Mouse (Mus musculus) lung, postnatal 0 days (tissue): Measurements from ENCODE around the gene Adat1. TPM values are rescaled to one million over a fixed set of nuclear protein-coding genes. Genes with fewer than 3 reads are reported as not detected.
"Not testable (repeated sequence)": the region's sequence is repeated elsewhere in the genome, so short reads cannot be mapped to it uniquely, and the experiment has no call there.

ENCODE experiments used
- ATAC-seq: fragments of 200-750 bp; cut with Nextera tagmentation; 2 replicates; pipeline ENCODE4 v1.8.0; 2017; ENCODE audit warnings: moderate library complexity
- DNase-seq: peaks from one replicate; pipeline ENCODE4 v3.0.0-alpha.2; 2016; ENCODE audit warnings: low spot score
- H3K27ac ChIP-seq: fragments of 300-500 bp; sonication (generic); 2 replicates; pipeline ENCODE4 v1.5.1; 2014; ENCODE audit warnings: antibody characterized with exemption, mild to moderate bottlenecking, low read length, mixed read lengths
- H3K27me3 ChIP-seq: fragments of 300-500 bp; sonication (generic); replicated peaks from 2 replicates; pipeline ENCODE4 v1.6.1; 2014; ENCODE audit warnings: low read length, mixed read lengths; ENCODE audit not compliant: insufficient read depth
- H3K36me3 ChIP-seq: fragments of 300-500 bp; sonication (generic); 2 replicates; pipeline ENCODE4 v1.6.1; 2014; ENCODE audit warnings: low read length, mixed read lengths; ENCODE audit not compliant: insufficient read depth
- H3K4me1 ChIP-seq: fragments of 300-500 bp; sonication (generic); 2 replicates; pipeline ENCODE4 v1.6.1; 2014; ENCODE audit warnings: antibody characterized with exemption, low read depth, low read length, mixed read lengths; ENCODE audit not compliant: insufficient read depth
- H3K4me2 ChIP-seq: fragments of 300-500 bp; sonication (generic); replicated peaks from 2 replicates; pipeline ENCODE4 v1.6.1; 2014; ENCODE audit warnings: low read depth, mild to moderate bottlenecking, low read length, moderate library complexity, mixed read lengths
- H3K4me3 ChIP-seq: fragments of 300-500 bp; sonication (generic); 2 replicates; pipeline ENCODE4 v1.5.1; 2014; ENCODE audit warnings: low read depth, low read length
- H3K9ac ChIP-seq: fragments of 300-500 bp; sonication (generic); replicated peaks from 2 replicates; pipeline ENCODE4 v1.6.1; 2014; ENCODE audit warnings: low read depth, mild to moderate bottlenecking
- H3K9me3 ChIP-seq: fragments of 300-500 bp; sonication (generic); 2 replicates; pipeline ENCODE4 v1.6.1; 2016; ENCODE audit warnings: low read length, mixed read lengths
- CTCF ChIP-seq: IDR thresholded peaks from 2 replicates; pipeline ENCODE4 v1.5.1; 2016; ENCODE audit warnings: antibody characterized with exemption, mild to moderate bottlenecking
- EP300 ChIP-seq: IDR thresholded peaks from 2 replicates; pipeline ENCODE4 v1.6.1; 2016; ENCODE audit warnings: antibody characterized with exemption, mild to moderate bottlenecking, control low read depth
- WGBS: fragments of 180-500 bp; shearing (Covaris S2); extraction: QIAGEN DNeasy Blood & Tissue Kit; methylation state at CpG from one replicate; pipeline ENCODE4 v1.1.7; 2014; 5-methylcytosine and 5-hydroxymethylcytosine counted together
- polyA plus RNA-seq: library from polyadenylated mRNA; unstranded; fragments of >200 nt; fragmentation: Nextera tagmentation; extraction: Ambion mirVana; gene quantifications from 2 replicates; pipeline ENCODE4 v1.2.1, GENCODE M21; 2015

The Adat1 gene
- polyA plus RNA-seq, 1 experiment from 2014 or later, result 2.4 TPM

- TF ChIP-seq CTCF (no peak), EP300 (no peak)
- 3% methylated on average over 10 of the region's 10 CpGs for WGBS
- peak; percentile 78 for ATAC-seq
Observed at GRCm38 (mm10) chr8:111939516-111940142, 52.5 kb downstream of the Adat1 start.

DNA sequence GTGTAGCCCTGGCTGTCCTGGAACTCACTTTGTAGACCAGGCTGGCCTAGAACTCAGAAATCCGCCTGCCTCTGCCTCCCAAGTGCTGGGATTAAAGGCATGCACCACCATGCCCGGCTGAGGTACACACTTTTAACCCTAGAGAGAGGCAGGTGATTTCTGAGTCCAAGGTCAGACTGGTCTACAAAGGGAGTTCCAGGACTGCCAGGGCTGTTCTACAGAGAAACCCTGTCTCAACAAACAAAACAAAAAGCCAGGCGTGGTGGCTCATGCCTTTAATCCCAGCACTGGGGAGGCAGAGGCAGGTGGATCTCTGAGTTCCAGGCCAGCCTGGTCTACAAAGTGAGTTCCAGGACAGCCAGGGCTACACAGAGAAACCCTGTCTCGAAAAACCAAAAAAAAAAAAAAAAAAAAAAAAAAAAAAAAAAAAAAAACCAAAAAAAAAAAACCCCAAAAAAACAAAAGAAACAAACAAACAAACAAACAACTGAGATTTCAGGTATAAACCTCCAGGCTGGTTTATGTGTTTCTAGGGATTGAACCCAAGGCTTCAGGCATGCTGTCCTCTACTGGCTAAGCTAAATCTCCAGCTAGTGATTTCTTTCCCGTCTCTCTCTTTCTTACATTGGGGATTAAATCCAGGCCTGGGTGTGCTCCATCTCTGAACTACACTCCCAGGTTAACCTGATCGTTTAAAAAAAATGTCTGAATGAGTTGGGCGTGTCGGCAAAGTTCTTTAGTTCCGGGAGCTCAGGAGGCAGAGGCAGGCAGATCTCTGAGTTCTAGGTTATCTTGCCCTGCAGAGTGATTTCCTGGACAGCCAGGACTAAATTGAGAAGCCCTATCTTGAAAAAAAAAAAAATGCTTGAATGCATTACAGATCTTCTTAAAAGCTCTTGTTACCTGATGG lies 53.8 kb downstream of the Adat1 start:
- not testable (repeated sequence) for H3K36me3 ChIP-seq, H3K9me3 ChIP-seq, ATAC-seq, DNase-seq, H3K27me3 ChIP-seq, H3K4me3 ChIP-seq, H3K27ac ChIP-seq, H3K4me2 ChIP-seq, H3K9ac ChIP-seq
- H3K4me1 ChIP-seq, result peaks cover 16% of the 10 kb centered on the region; the same call in 1 of the 2 replicates
- 86% methylated on average over 8 of the region's 9 CpGs for WGBS

More at GRCm38 (mm10) chr8:111939516-111940142, 52.5 kb downstream of the Adat1 start:
- Histone ChIP-seq H3K4me3 (peak overlapping the region; percentile 86), H3K4me1 (peaks cover 15% of the 10 kb centered on the region; the same call in 1 of the 2 replicates), H3K4me2 (peak overlapping the region; percentile 81), H3K36me3 (no peaks in the 10 kb centered on the region), H3K27me3 (no peaks in the 10 kb centered on the region), H3K9me3 (no peaks in the 10 kb centered on the region), H3K9ac (0 out of 2 replicates have a peak overlapping the region, but pooled peaks have one; percentile 3), H3K27ac (peak overlapping the region; percentile 84)
- peak; percentile 86 for DNase-seq

DNA sequence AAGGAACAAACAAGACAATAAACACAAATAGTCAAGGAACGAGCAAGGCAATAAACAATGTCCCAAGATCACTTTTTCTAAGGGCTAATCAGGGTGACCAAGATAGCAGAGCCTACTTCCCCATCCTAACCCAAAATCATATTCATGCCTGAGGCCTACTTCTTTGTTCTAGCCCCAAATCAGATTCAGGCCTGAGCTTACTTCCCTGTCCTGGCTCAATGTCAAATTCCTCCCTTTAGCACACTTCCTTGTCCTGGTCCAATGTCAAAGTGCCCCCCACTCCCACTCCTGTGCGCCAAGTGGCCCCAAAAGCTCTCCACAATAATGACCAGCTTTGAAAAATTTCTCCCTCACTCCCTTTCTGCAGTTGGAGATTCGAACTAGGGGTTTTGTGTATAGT lies 54.9 kb downstream of the Adat1 start:
- H3K9me3 ChIP-seq, result no peaks in the 10 kb centered on the region
- no peaks in the 10 kb centered on the region for H3K36me3 ChIP-seq
- H3K9ac ChIP-seq, result no peak overlapping the region
- no peaks in the 10 kb centered on the region for H3K27me3 ChIP-seq
- WGBS, result 57% methylated on average over 3 of the region's 3 CpGs
- no peak for DNase-seq
- no peak for ATAC-seq
- TF ChIP-seq CTCF, result no peak
- no peak for TF ChIP-seq EP300
- H3K4me1 ChIP-seq, result peaks cover 20% of the 10 kb centered on the region; the same call in 1 of the 2 replicates
- no peak overlapping the region for H3K4me3 ChIP-seq
- no peak overlapping the region for H3K27ac ChIP-seq
- no peak overlapping the region for H3K4me2 ChIP-seq

GRCm38 (mm10) chr8:111934201-111934600 lies 57.9 kb downstream of the Adat1 start:
- H3K4me2 ChIP-seq, result no peak overlapping the region
- DNase-seq, result no peak
- no peak overlapping the region for H3K4me3 ChIP-seq
- H3K27ac ChIP-seq, result no peak overlapping the region
- H3K9me3 ChIP-seq, result no peaks in the 10 kb centered on the region
- WGBS, result 80% methylated on average over 2 of the region's 2 CpGs
- H3K27me3 ChIP-seq, result no peaks in the 10 kb centered on the region
- peaks cover 5% of the 10 kb centered on the region; the same call in 1 of the 2 replicates for H3K4me1 ChIP-seq
- H3K9ac ChIP-seq, result no peak overlapping the region
- no peak for ATAC-seq
- no peaks in the 10 kb centered on the region for H3K36me3 ChIP-seq
- no peak for TF ChIP-seq CTCF
- TF ChIP-seq EP300, result no peak

GRCm38 (mm10) chr8:111933348-111934076 lies 58.6 kb downstream of the Adat1 start, which contains the start of gene Tmem231:
Tmem231 (minus strand) TSS chr8:111933881.
- peaks cover 5% of the 10 kb centered on the region; the same call in 1 of the 2 replicates for H3K4me1 ChIP-seq
- WGBS, result under 1% methylated on average over 53 of the region's 53 CpGs
- no peaks in the 10 kb centered on the region for H3K9me3 ChIP-seq
- peak within 1 kb of the TSS; percentile 57 for H3K4me3 ChIP-seq
- H3K27me3 ChIP-seq, result no peaks in the 10 kb centered on the region
- H3K36me3 ChIP-seq, result no peaks in the 10 kb centered on the region
- H3K9ac ChIP-seq, result 0 out of 2 replicates have a peak within 1 kb of the TSS, but pooled peaks have one; percentile 34
- peak within 1 kb of the TSS; percentile 95 for H3K4me2 ChIP-seq
- peak; percentile 97 for DNase-seq
- TF ChIP-seq EP300, result no peak
- no peak; the same call in 1 of the 2 replicates for TF ChIP-seq CTCF
- H3K27ac ChIP-seq, result 0 out of 2 replicates have a peak within 1 kb of the TSS, but pooled peaks have one; percentile 5
- peak; percentile 99 for ATAC-seq
